Mouse (Mus musculus) heart, embryonic 14.5 days (tissue): ENCODE measurements around the gene Olfr33. TPM values are rescaled to one million over a fixed set of nuclear protein-coding genes. Genes with fewer than 3 reads are reported as not detected.

Source experiments
- ATAC-seq: fragments of 200-750 bp; cut with Nextera tagmentation; 2 replicates; pipeline ENCODE4 v1.8.0; 2017; ENCODE audit warnings: low read depth, moderate TSS enrichment; ENCODE audit not compliant: insufficient number of reproducible peaks, insufficient read depth, low FRiP score
- H3K27ac ChIP-seq, 2 experiments: fragments of 200-500 bp in 1 of 2; fragments of 300-500 bp in 1 of 2; sonication (generic) in 1 of 2; replicated peaks in 1 of 2; 2 replicates each; pipeline ENCODE4 v1.5.1; 2012 to 2014; ENCODE audit warnings: low read depth in 2 of 2, low read length in 2 of 2, control low read depth in 1 of 2, mild to moderate bottlenecking in 1 of 2, mixed read lengths in 1 of 2; ENCODE audit not compliant: control insufficient read depth in 1 of 2, insufficient read depth in 1 of 2
- H3K27me3 ChIP-seq: fragments of 300-500 bp; sonication (generic); 2 replicates; pipeline ENCODE4 v1.6.1; 2014; ENCODE audit warnings: mild to moderate bottlenecking, low read length, control low read depth; ENCODE audit not compliant: control insufficient read depth, insufficient read depth
- H3K36me3 ChIP-seq: fragments of 300-500 bp; sonication (generic); 2 replicates; pipeline ENCODE4 v1.6.1; 2014; ENCODE audit warnings: mild to moderate bottlenecking, control low read depth, low read length, mixed read lengths; ENCODE audit not compliant: control insufficient read depth, insufficient read depth
- H3K4me1 ChIP-seq, 2 experiments: fragments of 200-500 bp in 1 of 2; fragments of 300-500 bp in 1 of 2; sonication (generic) in 1 of 2; 2 replicates each; pipeline ENCODE4 v1.6.1; 2012 to 2014; ENCODE audit warnings: low read length in 2 of 2, control low read depth in 1 of 2, mixed read lengths in 1 of 2; ENCODE audit not compliant: control insufficient read depth in 2 of 2, insufficient read depth in 2 of 2
- H3K4me2 ChIP-seq: fragments of 300-500 bp; sonication (generic); 2 replicates; pipeline ENCODE4 v1.6.1; 2014; ENCODE audit warnings: mild to moderate bottlenecking, low read length
- H3K4me3 ChIP-seq, 2 experiments: fragments of 200-500 bp in 1 of 2; fragments of 300-500 bp in 1 of 2; sonication (generic) in 1 of 2; 2 replicates each; pipeline ENCODE4 v1.5.1; 2012 to 2014; ENCODE audit warnings: low read length in 2 of 2, mild to moderate bottlenecking in 2 of 2, control low read depth in 1 of 2, low read depth in 1 of 2, moderate library complexity in 1 of 2; ENCODE audit not compliant: control insufficient read depth in 1 of 2, insufficient read depth in 1 of 2
- H3K9ac ChIP-seq: fragments of 300-500 bp; sonication (generic); 2 replicates; pipeline ENCODE4 v1.6.1; 2014; ENCODE audit warnings: mild to moderate bottlenecking, low read length
- H3K9me3 ChIP-seq: fragments of 300-500 bp; sonication (generic); 2 replicates; pipeline ENCODE4 v1.6.1; 2016; ENCODE audit warnings: low read length, control low read depth; ENCODE audit not compliant: control insufficient read depth
- WGBS: fragments of 180-500 bp; shearing (Covaris S2); extraction: QIAGEN DNeasy Blood & Tissue Kit; methylation state at CpG from one replicate; pipeline ENCODE4 v1.1.7; 2014; 5-methylcytosine and 5-hydroxymethylcytosine counted together
- polyA plus RNA-seq: library from polyadenylated mRNA; unstranded; fragments of >200 nt; fragmentation: Nextera tagmentation; extraction: Ambion mirVana; gene quantifications from 2 replicates; pipeline ENCODE4 v1.2.1, GENCODE M21; 2014

Olfr33 gene
- polyA plus RNA-seq: not detected in 2 replicates

- ATAC-seq: no peak
- H3K9me3 ChIP-seq: no peaks in the 10 kb centered on the region
- H3K36me3 ChIP-seq: no peaks in the 10 kb centered on the region
- no peak within 1 kb of the TSS for H3K4me2 ChIP-seq
- no peaks in the 10 kb centered on the region for H3K4me1 ChIP-seq
- no peak within 1 kb of the TSS for H3K4me3 ChIP-seq
- H3K9ac ChIP-seq: no peak within 1 kb of the TSS
- no peaks in the 10 kb centered on the region for H3K27me3 ChIP-seq
- H3K27ac ChIP-seq: no peak within 1 kb of the TSS
- WGBS: 39% methylated on average over 1 of the region's 1 CpGs
Observed at GRCm38 (mm10) chr7:102718970-102719369, at the start of gene Olfr33. Gene Olfr33 (minus strand): TSS chr7:102719070.

GRCm38 (mm10) chr7:102759266-102759665, 40.4 kb upstream of the Olfr33 start, which contains the start of the genes Olfr560 and Olfr78:
Gene Olfr560 (minus strand): TSS chr7:102759366.
Gene Olfr78 (minus strand): TSS chr7:102759471.
- H3K9me3 ChIP-seq: no peaks in the 10 kb centered on the region
- H3K4me1 ChIP-seq: no peaks in the 10 kb centered on the region
- no peak within 1 kb of the TSS for H3K9ac ChIP-seq
- ATAC-seq: no peak
- 71% methylated on average over 4 of the region's 4 CpGs for WGBS
- H3K4me2 ChIP-seq: no peak within 1 kb of the TSS
- H3K36me3 ChIP-seq: no peaks in the 10 kb centered on the region
- H3K27me3 ChIP-seq: no peaks in the 10 kb centered on the region
- H3K27ac ChIP-seq: no peak within 1 kb of the TSS
- H3K4me3 ChIP-seq: no peak within 1 kb of the TSS

GRCm38 (mm10) chr7:102752086-102752485, 33.2 kb upstream of the Olfr33 start:
- H3K36me3 ChIP-seq: no peaks in the 10 kb centered on the region
- H3K9me3 ChIP-seq: no peaks in the 10 kb centered on the region
- no peak overlapping the region for H3K27ac ChIP-seq
- H3K4me3 ChIP-seq: no peak overlapping the region
- 11% methylated on average over 1 of the region's 1 CpGs for WGBS
- no peak for ATAC-seq
- H3K4me1 ChIP-seq: no peaks in the 10 kb centered on the region
- H3K27me3 ChIP-seq: no peaks in the 10 kb centered on the region
- no peak overlapping the region for H3K4me2 ChIP-seq
- H3K9ac ChIP-seq: no peak overlapping the region

- no peaks in the 10 kb centered on the region for H3K27me3 ChIP-seq
- no peaks in the 10 kb centered on the region for H3K9me3 ChIP-seq
- no peak overlapping the region for H3K9ac ChIP-seq
- WGBS: 30% methylated on average over 2 of the region's 2 CpGs
- H3K4me3 ChIP-seq: no peak overlapping the region
- no peak overlapping the region for H3K4me2 ChIP-seq
- no peak overlapping the region for H3K27ac ChIP-seq
- ATAC-seq: no peak
- H3K36me3 ChIP-seq: no peaks in the 10 kb centered on the region
- H3K4me1 ChIP-seq: no peaks in the 10 kb centered on the region
Observed at GRCm38 (mm10) chr7:102737705-102738104, 18.8 kb upstream of the Olfr33 start.

- no peak for ATAC-seq
- H3K9ac ChIP-seq: no peak overlapping the region
- WGBS: 37% methylated on average over 1 of the region's 1 CpGs
Observed at GRCm38 (mm10) chr7:102733793-102734192, 14.9 kb upstream of the Olfr33 start.

GRCm38 (mm10) chr7:102727391-102727790, 8.5 kb upstream of the Olfr33 start, which contains the start of gene Olfr559:
Gene Olfr559 (minus strand): TSS chr7:102727491.
- ATAC-seq: no peak
- Histone ChIP-seq H3K4me2 (no peak within 1 kb of the TSS), H3K4me1 (no peaks in the 10 kb centered on the region), H3K4me3 (no peak within 1 kb of the TSS), H3K36me3 (no peaks in the 10 kb centered on the region), H3K9me3 (no peaks in the 10 kb centered on the region), H3K27ac (no peak within 1 kb of the TSS), H3K9ac (no peak within 1 kb of the TSS), H3K27me3 (no peaks in the 10 kb centered on the region)

More at GRCm38 (mm10) chr7:102733793-102734192, 14.9 kb upstream of the Olfr33 start:
- H3K27me3 ChIP-seq: no peaks in the 10 kb centered on the region
- no peak overlapping the region for H3K4me3 ChIP-seq
- H3K4me1 ChIP-seq: no peaks in the 10 kb centered on the region
- H3K36me3 ChIP-seq: no peaks in the 10 kb centered on the region
- H3K9me3 ChIP-seq: no peaks in the 10 kb centered on the region
- H3K27ac ChIP-seq: no peak overlapping the region
- H3K4me2 ChIP-seq: no peak overlapping the region

- Histone ChIP-seq H3K4me2 (no peak within 1 kb of the TSS), H3K4me1 (no peaks in the 10 kb centered on the region), H3K4me3 (no peak within 1 kb of the TSS), H3K9me3 (no peaks in the 10 kb centered on the region), H3K36me3 (no peaks in the 10 kb centered on the region), H3K9ac (no peak within 1 kb of the TSS), H3K27ac (no peak within 1 kb of the TSS), H3K27me3 (no peaks in the 10 kb centered on the region)
- no peak for ATAC-seq
Observed at GRCm38 (mm10) chr7:102701915-102702314, 17.0 kb downstream of the Olfr33 start, which contains the start of gene Olfr558. Gene Olfr558 (plus strand): TSS chr7:102702215.

GRCm38 (mm10) chr7:102698461-102698860, 20.4 kb downstream of the Olfr33 start:
- H3K9ac ChIP-seq: no peak overlapping the region
- peaks cover 0 to 2% of the 10 kb centered on the region in 2 experiments; a peak in 1 of 4 replicates for H3K4me1 ChIP-seq
- H3K4me2 ChIP-seq: no peak overlapping the region
- H3K36me3 ChIP-seq: no peaks in the 10 kb centered on the region
- H3K27me3 ChIP-seq: no peaks in the 10 kb centered on the region
- no peak for ATAC-seq
- H3K27ac ChIP-seq: no peak overlapping the region
- no peaks in the 10 kb centered on the region for H3K9me3 ChIP-seq
- H3K4me3 ChIP-seq: no peak overlapping the region
- WGBS: 83% methylated on average over 7 of the region's 7 CpGs
